Mouse (Mus musculus): ENCODE data around the gene Dmpk. TPM values are rescaled to one million over a fixed set of nuclear protein-coding genes. Genes with fewer than 3 reads are reported as not detected.
A peak's percentile ranks its signal among the peaks of the same experiment; 100 is the strongest.

Dmpk gene
- polyA plus RNA-seq, 1 experiment from 2014 or later = 23.1 TPM

DNA sequence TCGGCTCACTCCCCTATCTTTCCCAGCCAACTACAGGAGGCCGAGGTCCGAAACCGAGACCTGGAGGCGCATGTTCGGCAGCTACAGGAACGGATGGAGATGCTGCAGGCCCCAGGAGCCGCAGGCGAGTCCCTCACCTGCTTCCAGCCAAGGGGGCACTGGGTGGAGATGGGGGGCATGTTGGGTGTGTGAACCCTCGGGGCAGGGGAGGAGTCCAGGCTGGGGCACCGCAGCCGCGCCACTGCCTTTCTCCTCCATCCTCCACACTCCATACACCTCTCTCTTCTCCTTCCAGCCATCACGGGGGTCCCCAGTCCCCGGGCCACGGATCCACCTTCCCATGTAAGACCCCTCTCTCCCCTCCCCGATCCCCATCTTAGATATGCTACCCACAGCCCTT, 8.3 kb downstream of the Dmpk start:
- peaks cover 7% of the 10 kb centered on the region for H3K27me3 ChIP-seq
- H3K4me2 ChIP-seq (replicated peaks) = peak overlapping the region; percentile 96
- peaks cover 33% of the 10 kb centered on the region for H3K4me1 ChIP-seq
- H3K9ac ChIP-seq = peak overlapping the region; percentile 68
- H3K36me3 ChIP-seq = peaks cover 48% of the 10 kb centered on the region
- H3K4me3 ChIP-seq = peak overlapping the region; percentile 88; the same call in 1 of the 2 replicates
- H3K9me3 ChIP-seq = no peaks in the 10 kb centered on the region
- no peak overlapping the region for H3K27ac ChIP-seq
- 37% methylated on average over 15 of the region's 17 CpGs for WGBS
- ATAC-seq (ENCODE audit: low FRiP score, low read depth) = no peak

DNA sequence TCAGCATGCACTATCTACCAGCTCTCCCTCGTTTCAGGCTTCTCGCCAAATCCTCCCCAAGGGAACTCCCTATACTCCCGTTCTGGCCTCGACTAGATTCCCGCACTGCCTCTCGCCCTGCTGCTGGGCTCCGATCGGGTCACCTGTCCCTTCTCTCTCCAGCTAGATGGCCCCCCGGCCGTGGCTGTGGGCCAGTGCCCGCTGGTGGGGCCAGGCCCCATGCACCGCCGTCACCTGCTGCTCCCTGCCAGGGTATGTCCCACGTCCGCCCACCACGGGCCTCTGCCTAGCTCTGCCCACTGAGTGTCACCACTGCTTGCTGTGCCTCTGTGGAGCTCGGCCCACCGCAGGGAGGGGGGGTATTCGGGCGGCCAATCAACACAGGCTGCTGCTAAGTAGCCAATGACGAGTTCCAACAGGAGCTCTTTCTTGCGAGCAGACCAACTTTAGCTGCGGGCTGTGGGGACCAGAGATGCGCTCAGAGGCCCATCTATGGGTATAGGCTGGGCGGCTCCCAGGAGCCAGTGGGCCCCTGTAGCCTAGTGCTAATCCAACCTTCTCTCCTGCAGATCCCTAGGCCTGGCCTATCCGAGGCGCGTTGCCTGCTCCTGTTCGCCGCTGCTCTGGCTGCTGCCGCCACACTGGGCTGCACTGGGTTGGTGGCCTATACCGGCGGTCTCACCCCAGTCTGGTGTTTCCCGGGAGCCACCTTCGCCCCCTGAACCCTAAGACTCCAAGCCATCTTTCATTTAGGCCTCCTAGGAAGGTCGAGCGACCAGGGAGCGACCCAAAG, 8.9 kb downstream of the Dmpk start:
- peaks cover 7% of the 10 kb centered on the region for H3K27me3 ChIP-seq
- H3K4me3 ChIP-seq = peak overlapping the region; percentile 88
- WGBS = 3% methylated on average over 38 of the region's 38 CpGs
- peaks cover 40% of the 10 kb centered on the region for H3K4me1 ChIP-seq
- H3K4me2 ChIP-seq (replicated peaks) = peak overlapping the region; percentile 96
- peaks cover 48% of the 10 kb centered on the region for H3K36me3 ChIP-seq
- H3K9ac ChIP-seq = peak overlapping the region; percentile 68
- H3K9me3 ChIP-seq = no peaks in the 10 kb centered on the region
- ATAC-seq (ENCODE audit: low FRiP score, low read depth) = peak; percentile 51
- H3K27ac ChIP-seq = peak overlapping the region; percentile 93

DNA sequence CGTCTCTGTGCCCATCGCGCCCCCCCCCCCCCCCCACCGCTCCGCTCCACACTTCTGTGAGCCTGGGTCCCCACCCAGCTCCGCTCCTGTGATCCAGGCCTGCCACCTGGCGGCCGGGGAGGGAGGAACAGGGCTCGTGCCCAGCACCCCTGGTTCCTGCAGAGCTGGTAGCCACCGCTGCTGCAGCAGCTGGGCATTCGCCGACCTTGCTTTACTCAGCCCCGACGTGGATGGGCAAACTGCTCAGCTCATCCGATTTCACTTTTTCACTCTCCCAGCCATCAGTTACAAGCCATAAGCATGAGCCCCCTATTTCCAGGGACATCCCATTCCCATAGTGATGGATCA, 9.5 kb downstream of the Dmpk start:
- H3K4me2 ChIP-seq (replicated peaks) = peak overlapping the region; percentile 96

DNA sequence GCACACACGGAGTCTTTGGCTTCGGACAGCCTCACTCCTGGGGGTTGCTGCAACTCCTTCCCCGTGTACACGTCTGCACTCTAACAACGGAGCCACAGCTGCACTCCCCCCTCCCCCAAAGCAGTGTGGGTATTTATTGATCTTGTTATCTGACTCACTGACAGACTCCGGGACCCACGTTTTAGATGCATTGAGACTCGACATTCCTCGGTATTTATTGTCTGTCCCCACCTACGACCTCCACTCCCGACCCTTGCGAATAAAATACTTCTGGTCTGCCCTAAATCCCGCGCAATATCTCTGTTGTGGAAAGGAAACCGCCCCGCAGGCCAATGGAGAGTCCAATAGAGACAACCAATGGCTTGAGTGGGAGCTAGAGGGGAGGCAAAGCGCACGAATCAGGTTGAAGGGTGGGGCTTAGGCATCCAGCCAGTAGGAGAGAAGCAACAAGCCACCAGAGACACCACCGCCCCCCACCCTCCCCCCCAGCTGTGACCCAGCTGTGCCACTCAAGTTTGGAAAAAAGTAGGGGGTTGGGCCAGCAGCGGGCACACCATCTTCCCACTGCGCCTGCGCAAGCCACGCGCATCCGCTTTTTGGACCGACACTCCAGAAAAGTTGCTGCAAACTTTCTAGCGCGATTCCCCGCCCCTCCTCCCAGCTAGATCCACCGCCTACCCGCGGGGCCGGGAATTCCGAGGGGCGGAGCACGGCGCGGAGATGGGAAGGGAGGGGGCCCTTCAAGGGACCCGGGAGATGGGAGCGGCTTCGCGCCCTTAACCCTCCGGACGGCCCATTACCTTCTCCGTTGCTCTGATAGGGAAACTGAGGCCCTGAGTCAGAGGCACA, 10.1 kb downstream of the Dmpk start:
- Histone ChIP-seq H3K4me1 (peaks cover 50% of the 10 kb centered on the region), H3K9me3 (no peaks in the 10 kb centered on the region), H3K27me3 (peaks cover 7% of the 10 kb centered on the region), H3K4me3 (peak overlapping the region; percentile 88), H3K27ac (peak overlapping the region; percentile 99), H3K9ac (peak overlapping the region; percentile 97), H3K36me3 (peaks cover 47% of the 10 kb centered on the region), H3K4me2 (replicated peaks) (peak overlapping the region; percentile 96)
- peak; percentile 88 for ATAC-seq (ENCODE audit: low FRiP score, low read depth)
- under 1% methylated on average over 45 of the region's 45 CpGs for WGBS

More for the DNA sequence above, 9.5 kb downstream of the Dmpk start:
- peaks cover 45% of the 10 kb centered on the region for H3K4me1 ChIP-seq
- H3K4me3 ChIP-seq = peak overlapping the region; percentile 88
- H3K27me3 ChIP-seq = peaks cover 7% of the 10 kb centered on the region
- H3K36me3 ChIP-seq = peaks cover 48% of the 10 kb centered on the region
- H3K27ac ChIP-seq = peak overlapping the region; percentile 93
- ATAC-seq (ENCODE audit: low FRiP score, low read depth) = peak; percentile 32
- H3K9ac ChIP-seq = peak overlapping the region; percentile 68
- 1% methylated on average over 15 of the region's 15 CpGs for WGBS
- no peaks in the 10 kb centered on the region for H3K9me3 ChIP-seq

DNA sequence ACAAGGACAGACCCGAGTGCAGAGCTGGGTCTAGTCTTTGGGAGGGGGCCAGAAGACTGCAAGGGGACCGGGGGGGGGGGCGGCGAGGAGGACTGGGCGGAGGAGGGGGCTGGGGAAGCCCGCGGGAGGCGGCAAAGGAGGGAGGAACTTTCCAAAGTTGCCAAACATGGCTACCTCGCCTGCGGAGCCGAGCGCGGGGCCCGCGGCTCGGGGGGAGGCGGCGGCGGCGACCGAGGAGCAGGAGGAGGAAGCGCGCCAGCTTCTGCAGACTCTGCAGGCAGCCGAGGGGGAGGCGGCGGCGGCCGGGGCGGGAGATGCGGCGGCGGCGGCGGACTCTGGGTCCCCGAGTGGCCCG, 10.8 kb downstream of the Dmpk start, which contains the start of gene Six5:
Gene Six5 (plus strand): TSS at position 124 of the 355 bp plus-strand sequence.
- Histone ChIP-seq H3K36me3 (peaks cover 50% of the 10 kb centered on the region), H3K4me3 (peak within 1 kb of the TSS; percentile 88), H3K4me2 (replicated peaks) (peak within 1 kb of the TSS; percentile 96), H3K27me3 (peaks cover 7% of the 10 kb centered on the region), H3K9ac (peak within 1 kb of the TSS; percentile 97), H3K27ac (peak within 1 kb of the TSS; percentile 99), H3K9me3 (no peaks in the 10 kb centered on the region), H3K4me1 (peaks cover 51% of the 10 kb centered on the region)
- 0% methylated on average over 17 of the region's 36 CpGs for WGBS
- ATAC-seq (ENCODE audit: low FRiP score, low read depth) = no peak

DNA sequence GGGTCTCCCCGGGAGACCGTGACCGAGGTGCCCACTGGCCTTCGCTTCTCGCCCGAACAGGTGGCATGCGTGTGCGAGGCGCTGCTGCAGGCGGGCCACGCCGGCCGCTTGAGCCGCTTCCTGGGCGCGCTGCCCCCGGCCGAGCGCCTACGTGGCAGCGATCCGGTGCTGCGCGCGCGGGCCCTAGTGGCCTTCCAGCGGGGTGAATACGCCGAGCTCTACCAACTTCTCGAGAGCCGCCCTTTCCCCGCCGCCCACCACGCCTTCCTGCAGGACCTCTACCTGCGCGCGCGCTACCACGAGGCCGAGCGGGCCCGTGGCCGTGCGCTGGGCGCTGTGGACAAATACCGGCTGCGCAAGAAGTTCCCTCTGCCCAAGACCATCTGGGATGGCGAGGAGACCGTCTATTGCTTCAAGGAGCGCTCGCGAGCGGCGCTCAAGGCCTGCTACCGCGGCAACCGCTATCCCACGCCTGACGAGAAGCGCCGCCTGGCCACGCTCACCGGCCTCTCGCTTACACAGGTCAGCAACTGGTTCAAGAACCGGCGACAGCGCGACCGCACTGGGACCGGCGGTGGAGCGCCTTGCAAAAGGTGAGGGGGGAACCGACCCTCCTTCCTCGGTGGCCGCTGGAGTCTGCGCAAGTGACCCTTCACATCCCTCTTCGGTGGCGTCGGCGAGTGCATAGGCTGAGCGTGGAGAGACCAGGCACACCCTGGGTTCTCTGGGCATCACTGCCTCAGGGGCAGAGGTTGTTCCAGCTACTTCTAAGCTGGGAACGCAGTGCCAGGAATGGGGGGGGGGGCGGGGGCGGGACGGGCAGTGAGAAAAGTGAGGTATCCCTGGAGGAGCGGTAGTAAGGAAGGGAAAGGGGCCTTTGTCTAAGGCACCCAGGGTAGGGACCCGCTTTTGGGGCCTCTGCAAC, 11.4 kb downstream of the Dmpk start:
- H3K27ac ChIP-seq = peak overlapping the region; percentile 99
- peaks cover 7% of the 10 kb centered on the region for H3K27me3 ChIP-seq
- peaks cover 51% of the 10 kb centered on the region for H3K4me1 ChIP-seq
- no peak for ATAC-seq (ENCODE audit: low FRiP score, low read depth)
- no peaks in the 10 kb centered on the region for H3K9me3 ChIP-seq
- under 1% methylated on average over 87 of the region's 87 CpGs for WGBS
- H3K9ac ChIP-seq = peak overlapping the region; percentile 97
- peak overlapping the region; percentile 96 for H3K4me2 ChIP-seq (replicated peaks)
- H3K36me3 ChIP-seq = peaks cover 45% of the 10 kb centered on the region
- peak overlapping the region; percentile 88 for H3K4me3 ChIP-seq

DNA sequence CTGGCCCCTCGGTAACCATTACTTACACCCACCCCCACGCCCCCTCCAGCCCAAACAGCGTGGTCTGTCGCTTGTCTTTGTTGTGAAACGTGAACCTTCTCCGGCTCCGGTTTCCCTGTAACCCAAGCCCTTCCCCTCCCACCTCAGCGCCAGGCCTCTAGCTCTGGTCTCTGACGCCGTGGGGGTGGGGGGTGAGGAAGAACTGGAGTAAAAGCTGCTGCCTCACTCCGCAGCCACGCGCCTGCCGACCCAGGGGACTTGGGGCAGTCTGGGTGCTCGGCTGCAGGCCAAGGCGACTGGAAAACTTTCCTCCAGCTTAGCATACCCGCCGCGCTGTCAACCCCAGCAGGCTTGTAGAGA, 12.1 kb downstream of the Dmpk start:
- Histone ChIP-seq H3K27ac (peak overlapping the region; percentile 99), H3K4me3 (peak overlapping the region; percentile 88), H3K9me3 (no peaks in the 10 kb centered on the region), H3K27me3 (peaks cover 7% of the 10 kb centered on the region), H3K4me2 (replicated peaks) (peak overlapping the region; percentile 96), H3K9ac (peak overlapping the region; percentile 97), H3K36me3 (peaks cover 39% of the 10 kb centered on the region), H3K4me1 (peaks cover 51% of the 10 kb centered on the region)
- under 1% methylated on average over 19 of the region's 19 CpGs for WGBS
- ATAC-seq (ENCODE audit: low FRiP score, low read depth) = peak; percentile 17

DNA sequence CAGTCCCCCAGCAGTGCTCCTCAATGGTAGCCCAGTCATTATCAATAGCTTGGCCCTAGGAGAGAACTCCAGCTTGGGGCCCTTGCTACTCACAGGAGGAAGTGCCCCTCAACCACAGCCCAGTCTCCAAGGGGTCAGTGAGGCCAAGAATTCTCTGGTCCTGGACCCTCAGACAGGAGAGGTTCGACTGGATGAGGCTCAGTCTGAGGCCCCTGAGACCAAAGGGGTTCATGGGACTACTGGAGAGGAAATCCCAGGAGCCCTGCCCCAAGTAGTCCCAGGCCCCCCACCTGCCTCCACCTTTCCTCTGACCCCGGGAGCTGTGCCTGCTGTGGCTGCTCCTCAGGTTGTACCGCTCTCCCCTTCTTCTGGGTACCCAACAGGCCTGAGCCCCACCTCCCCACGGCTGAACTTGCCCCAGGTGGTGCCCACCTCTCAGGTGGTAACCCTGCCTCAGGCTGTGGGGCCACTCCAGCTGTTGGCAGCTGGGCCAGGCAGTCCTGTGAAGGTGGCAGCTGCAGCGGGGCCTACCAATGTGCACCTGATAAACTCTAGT, 12.8 kb downstream of the Dmpk start:
- H3K4me1 ChIP-seq = peaks cover 50% of the 10 kb centered on the region
- H3K9me3 ChIP-seq = no peaks in the 10 kb centered on the region
- H3K4me2 ChIP-seq (replicated peaks) = peak overlapping the region; percentile 96
- peaks cover 35% of the 10 kb centered on the region for H3K36me3 ChIP-seq
- ATAC-seq (ENCODE audit: low FRiP score, low read depth) = no peak
- H3K9ac ChIP-seq = peak overlapping the region; percentile 97
- peaks cover 6% of the 10 kb centered on the region for H3K27me3 ChIP-seq
- H3K4me3 ChIP-seq = peak overlapping the region; percentile 88
- H3K27ac ChIP-seq = peak overlapping the region; percentile 99
- WGBS = 33% methylated on average over 5 of the region's 5 CpGs

DNA sequence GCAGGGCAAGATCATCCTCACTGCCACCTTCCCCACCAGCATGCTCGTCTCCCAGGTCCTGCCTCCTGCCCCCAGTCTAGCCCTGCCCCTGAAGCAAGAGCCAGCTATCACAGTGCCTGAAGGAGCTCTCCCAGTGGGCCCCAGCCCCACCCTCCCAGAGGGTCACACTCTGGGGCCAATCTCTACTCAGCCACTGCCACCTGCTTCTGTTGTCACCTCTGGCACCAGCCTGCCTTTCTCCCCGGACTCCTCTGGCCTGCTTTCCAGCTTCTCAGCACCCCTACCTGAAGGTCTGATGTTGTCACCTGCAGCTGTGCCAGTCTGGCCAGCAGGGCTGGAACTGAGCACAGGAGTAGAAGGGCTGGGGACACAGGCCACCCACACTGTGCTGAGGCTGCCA, 13.6 kb downstream of the Dmpk start:
- Histone ChIP-seq H3K4me2 (replicated peaks) (peak overlapping the region; percentile 96), H3K27me3 (no peaks in the 10 kb centered on the region), H3K9ac (peak overlapping the region; percentile 97; the same call in 1 of the 2 replicates), H3K27ac (no peak overlapping the region), H3K4me3 (peak overlapping the region; percentile 14), H3K9me3 (peaks cover under 1% of the 10 kb centered on the region; the same call in 1 of the 2 replicates), H3K36me3 (peaks cover 29% of the 10 kb centered on the region), H3K4me1 (peaks cover 43% of the 10 kb centered on the region)
- no peak for ATAC-seq (ENCODE audit: low FRiP score, low read depth)
- 60% methylated on average over 2 of the region's 2 CpGs for WGBS

DNA sequence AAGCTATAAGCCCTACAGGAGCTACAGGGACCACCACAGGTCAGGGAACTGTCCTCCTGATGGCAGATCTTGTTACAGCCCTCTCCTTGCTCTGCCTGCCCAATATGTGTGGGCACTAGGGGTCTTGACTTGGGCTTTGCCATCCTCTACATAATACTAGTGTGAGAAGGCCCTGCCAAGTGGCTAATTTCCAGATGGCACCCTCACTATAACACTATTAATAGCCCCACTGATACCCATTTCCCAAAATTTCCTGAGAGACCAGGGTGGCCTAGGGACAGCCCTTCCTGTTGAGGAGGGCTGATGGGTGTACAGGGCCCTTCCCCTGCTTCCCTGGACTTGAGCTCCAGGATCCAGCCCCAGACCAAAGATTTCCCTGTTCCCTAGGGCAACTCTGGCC, 14.2 kb downstream of the Dmpk start:
- ATAC-seq (ENCODE audit: low FRiP score, low read depth) = no peak
- Histone ChIP-seq H3K4me3 (no peak overlapping the region), H3K27me3 (no peaks in the 10 kb centered on the region), H3K27ac (no peak overlapping the region), H3K9ac (no peak overlapping the region), H3K36me3 (peaks cover 32% of the 10 kb centered on the region), H3K4me1 (peaks cover 36% of the 10 kb centered on the region), H3K4me2 (replicated peaks) (peak overlapping the region; percentile 96; the same call in 1 of the 2 replicates), H3K9me3 (peaks cover 7% of the 10 kb centered on the region)

DNA sequence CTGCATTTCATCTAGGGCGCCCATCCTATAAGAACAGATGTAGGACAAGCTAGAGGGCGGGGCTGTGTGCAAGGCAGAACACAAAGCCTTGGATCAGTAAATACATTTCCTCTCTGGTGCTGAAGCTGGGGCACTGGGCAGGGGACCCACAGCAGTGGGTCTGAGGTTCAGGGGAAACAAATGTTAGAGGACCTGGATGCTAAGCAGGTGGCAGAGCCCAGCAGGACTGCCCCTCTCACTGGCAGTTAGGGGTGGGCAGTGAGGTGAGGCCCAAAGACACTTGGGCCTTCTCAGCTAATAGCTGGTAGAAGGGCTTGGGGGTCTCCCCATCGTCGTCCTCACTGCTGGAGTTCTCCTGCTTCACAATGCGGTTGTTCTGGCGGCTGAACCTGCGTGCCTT, 15.2 kb downstream of the Dmpk start:
- peaks cover 33% of the 10 kb centered on the region for H3K36me3 ChIP-seq
- 64% methylated on average over 7 of the region's 7 CpGs for WGBS
- no peak overlapping the region for H3K27ac ChIP-seq
- H3K9ac ChIP-seq = no peak overlapping the region
- H3K4me1 ChIP-seq = peaks cover 30% of the 10 kb centered on the region
- no peak overlapping the region for H3K4me3 ChIP-seq
- no peak for ATAC-seq (ENCODE audit: low FRiP score, low read depth)
- H3K9me3 ChIP-seq = peaks cover 12% of the 10 kb centered on the region
- H3K27me3 ChIP-seq = no peaks in the 10 kb centered on the region
- no peak overlapping the region for H3K4me2 ChIP-seq (replicated peaks)
